Comparison of ENCODE assay signal across 14 mouse cellular contexts in genomic region chr6:108249918-108250225, GRCm38 (mm10). TPM values are rescaled to one million over a fixed set of nuclear protein-coding genes. Genes with fewer than 3 reads are reported as not detected.
DNase-seq lines count a peak whose midpoint lies in the region; ATAC-seq and TF ChIP-seq lines count a peak whose summit lies in the region.
"Had no signal": no experiment of that assay in that cellular context is flagged by ENCODE, and none has a peak within 500 bp of the region (broad histone marks: within the 10 kb centered on the region; RNA-seq: fewer than 3 reads in every experiment).

No protein-coding gene starts in this region.

- no peaks in the 10 kb centered on the region for H3K27me3 ChIP-seq in kidney, embryonic 16.5 days (ENCODE audit: insufficient read depth, low read length)
- H3K27me3 ChIP-seq in kidney, embryonic 15.5 days: no peaks in the 10 kb centered on the region
- H3K27me3 ChIP-seq in forebrain, embryonic 12.5 days: no peaks in the 10 kb centered on the region
- no peaks in the 10 kb centered on the region for H3K27me3 ChIP-seq in midbrain, embryonic 13.5 days
- no peaks in the 10 kb centered on the region for H3K27me3 ChIP-seq in liver, postnatal 0 days (ENCODE audit: insufficient read depth, low read length)
- no peaks in the 10 kb centered on the region for H3K27me3 ChIP-seq in kidney, embryonic 14.5 days (ENCODE audit: control insufficient read depth, insufficient read depth, low read length)
- H3K27me3 ChIP-seq: liver, embryonic 13.5 days; Patski had no signal

- no peak overlapping the region for H3K4me3 ChIP-seq in kidney, embryonic 16.5 days (ENCODE audit: low read length)
- no peak overlapping the region for H3K4me3 ChIP-seq in kidney, embryonic 15.5 days (replicated peaks)
- no peak overlapping the region for H3K4me3 ChIP-seq in forebrain, embryonic 12.5 days (replicated peaks)
- no peak overlapping the region for H3K4me3 ChIP-seq in midbrain, embryonic 13.5 days (replicated peaks)
- H3K4me3 ChIP-seq in liver, postnatal 0 days (ENCODE audit: low read depth, low read length): no peak overlapping the region
- H3K4me3 ChIP-seq in kidney, embryonic 14.5 days (ENCODE audit: low read length): no peak overlapping the region
- H3K4me3 ChIP-seq: heart, embryonic 10.5 days; liver, embryonic 13.5 days had no signal

- DNase-seq in brain, embryonic 14.5 days (ENCODE audit: low read depth): peak; percentile 71
- DNase-seq in liver, postnatal 0 days: no peak
- no peak for DNase-seq in thymus, adult 18-20 months
- DNase-seq: cerebellum, postnatal 14 days; kidney, postnatal 10 days; liver, embryonic 13.5 days had no signal

- no peak overlapping the region for H3K4me2 ChIP-seq in kidney, embryonic 16.5 days (replicated peaks; ENCODE audit: low read depth, low read length)
- H3K4me2 ChIP-seq in kidney, embryonic 15.5 days: no peak overlapping the region
- H3K4me2 ChIP-seq in forebrain, embryonic 12.5 days: no peak overlapping the region
- no peak overlapping the region for H3K4me2 ChIP-seq in midbrain, embryonic 13.5 days (replicated peaks)
- no peak overlapping the region for H3K4me2 ChIP-seq in liver, postnatal 0 days (ENCODE audit: low read depth, low read length)
- H3K4me2 ChIP-seq in kidney, embryonic 14.5 days (replicated peaks; ENCODE audit: low read depth, low read length): no peak overlapping the region
- H3K4me2 ChIP-seq: liver, embryonic 13.5 days had no signal

- 86% methylated on average over 3 of the region's 3 CpGs for WGBS in kidney, embryonic 16.5 days
- 82% methylated on average over 3 of the region's 3 CpGs for WGBS in kidney, embryonic 15.5 days
- 22% methylated on average over 3 of the region's 3 CpGs for WGBS in forebrain, embryonic 12.5 days
- 29% methylated on average over 3 of the region's 3 CpGs for WGBS in midbrain, embryonic 13.5 days
- WGBS in liver, postnatal 0 days (ENCODE audit: insufficient replicate concordance): 72% methylated on average over 3 of the region's 3 CpGs
- 86% methylated on average over 3 of the region's 3 CpGs for WGBS in kidney, embryonic 14.5 days

- H3K4me1 ChIP-seq in kidney, embryonic 16.5 days (ENCODE audit: insufficient read depth, low read length): peaks cover 50% of the 10 kb centered on the region
- H3K4me1 ChIP-seq in kidney, embryonic 15.5 days: peaks cover 40% of the 10 kb centered on the region
- H3K4me1 ChIP-seq in forebrain, embryonic 12.5 days: peaks cover 22% of the 10 kb centered on the region
- H3K4me1 ChIP-seq in midbrain, embryonic 13.5 days (replicated peaks): peaks cover 20% of the 10 kb centered on the region
- H3K4me1 ChIP-seq in liver, postnatal 0 days (ENCODE audit: insufficient read depth): peaks cover 8% of the 10 kb centered on the region; the same call in 1 of the 2 replicates
- H3K4me1 ChIP-seq in kidney, embryonic 14.5 days (ENCODE audit: control insufficient read depth, insufficient read depth, low read length): peaks cover 22% of the 10 kb centered on the region

- H3K9ac ChIP-seq in kidney, embryonic 16.5 days (replicated peaks; ENCODE audit: low read length): no peak overlapping the region
- H3K9ac ChIP-seq in kidney, embryonic 15.5 days: no peak overlapping the region
- no peak overlapping the region for H3K9ac ChIP-seq in forebrain, embryonic 12.5 days
- H3K9ac ChIP-seq in midbrain, embryonic 13.5 days (replicated peaks): no peak overlapping the region
- H3K9ac ChIP-seq in liver, postnatal 0 days (replicated peaks): no peak overlapping the region
- no peak overlapping the region for H3K9ac ChIP-seq in kidney, embryonic 14.5 days (ENCODE audit: low read depth, low read length)
- H3K9ac ChIP-seq: liver, embryonic 13.5 days had no signal

- no peak for ATAC-seq in kidney, embryonic 16.5 days (ENCODE audit: low FRiP score, low TSS enrichment)
- ATAC-seq in kidney, embryonic 15.5 days (replicated peaks; ENCODE audit: low FRiP score): no peak
- ATAC-seq in forebrain, embryonic 12.5 days (ENCODE audit: low FRiP score): no peak
- peak; percentile 41 for ATAC-seq in midbrain, embryonic 13.5 days
- ATAC-seq in liver, postnatal 0 days: no peak
- no peak for ATAC-seq in kidney, embryonic 14.5 days (ENCODE audit: low FRiP score, low TSS enrichment)

- no peaks in the 10 kb centered on the region for H3K36me3 ChIP-seq in kidney, embryonic 16.5 days (ENCODE audit: insufficient read depth, low read length)
- 0 out of 2 replicates have a peak, but pooled peaks cover under 1% of the 10 kb centered on the region for H3K36me3 ChIP-seq in kidney, embryonic 15.5 days
- H3K36me3 ChIP-seq in forebrain, embryonic 12.5 days (replicated peaks): no peaks in the 10 kb centered on the region
- H3K36me3 ChIP-seq in midbrain, embryonic 13.5 days: no peaks in the 10 kb centered on the region
- H3K36me3 ChIP-seq in liver, postnatal 0 days (replicated peaks; ENCODE audit: insufficient read depth, low read length): no peaks in the 10 kb centered on the region; the same call in none of the 2 replicates
- no peaks in the 10 kb centered on the region for H3K36me3 ChIP-seq in kidney, embryonic 14.5 days (ENCODE audit: control insufficient read depth, insufficient read depth, low read length)
- H3K36me3 ChIP-seq: liver, embryonic 13.5 days had no signal

- H3K9me3 ChIP-seq in kidney, embryonic 16.5 days (ENCODE audit: low read length): no peaks in the 10 kb centered on the region
- no peaks in the 10 kb centered on the region for H3K9me3 ChIP-seq in kidney, embryonic 15.5 days (replicated peaks)
- no peaks in the 10 kb centered on the region for H3K9me3 ChIP-seq in forebrain, embryonic 12.5 days
- H3K9me3 ChIP-seq in midbrain, embryonic 13.5 days: no peaks in the 10 kb centered on the region
- H3K9me3 ChIP-seq in liver, postnatal 0 days (ENCODE audit: low read length): no peaks in the 10 kb centered on the region
- H3K9me3 ChIP-seq in kidney, embryonic 14.5 days (ENCODE audit: control insufficient read depth, low read length): no peaks in the 10 kb centered on the region
- H3K9me3 ChIP-seq: heart, embryonic 10.5 days; liver, embryonic 13.5 days had no signal

- TF ChIP-seq EP300 in liver, postnatal 0 days (IDR thresholded peaks at IDR 0.05; ENCODE audit: low read depth): no peak

- no peak for TF ChIP-seq POLR2A in brain, embryonic 14.5 days (IDR thresholded peaks at IDR 0.05; ENCODE audit: borderline replicate concordance, extremely low read depth, insufficient read depth, insufficient read length, poor library complexity, severe bottlenecking)

- no peak for TF ChIP-seq CTCF in brain, embryonic 14.5 days (IDR thresholded peaks at IDR 0.05; ENCODE audit: borderline replicate concordance, extremely low read depth, insufficient read depth, insufficient read length)
- no peak for TF ChIP-seq CTCF in liver, postnatal 0 days (IDR thresholded peaks at IDR 0.05; ENCODE audit: low read depth)

- peak overlapping the region; percentile 22; the same call in 1 of the 2 replicates for H3K27ac ChIP-seq in kidney, embryonic 16.5 days (ENCODE audit: low read length)
- H3K27ac ChIP-seq in kidney, embryonic 15.5 days: no peak overlapping the region
- peak overlapping the region; percentile 27 for H3K27ac ChIP-seq in forebrain, embryonic 12.5 days
- 0 out of 2 replicates have a peak overlapping the region, but pooled peaks have one; percentile 21 for H3K27ac ChIP-seq in midbrain, embryonic 13.5 days
- no peak overlapping the region for H3K27ac ChIP-seq in liver, postnatal 0 days (ENCODE audit: low read depth)
- no peak overlapping the region for H3K27ac ChIP-seq in kidney, embryonic 14.5 days (ENCODE audit: low read depth, low read length)
- H3K27ac ChIP-seq: liver, embryonic 13.5 days; macrophage had no signal

RNA-seq across cellular contexts. Expression of gene Itpr1, which starts 37.0 kb away (rescaled TPM):
- 24.6 and 25.2 TPM in 2 replicates for polyA plus RNA-seq in kidney, embryonic 16.5 days (2015; fragmentation: Nextera tagmentation; extraction: Ambion mirVana)
- 18.6 and 19.4 TPM in 2 replicates for polyA plus RNA-seq in kidney, embryonic 15.5 days (2015; fragmentation: Nextera tagmentation; extraction: Ambion mirVana)
- 7.5 and 9.9 TPM in 2 replicates for polyA plus RNA-seq in brain, embryonic 14.5 days (2012; rRNA removed)
- polyA plus RNA-seq in forebrain, embryonic 12.5 days (2016; fragmentation: Nextera tagmentation; extraction: Ambion mirVana): 10.2 and 10.6 TPM in 2 replicates
- 2.9 and 4.8 TPM in 2 replicates for polyA plus RNA-seq in midbrain, embryonic 13.5 days (2015; fragmentation: Nextera tagmentation; extraction: Ambion mirVana)
- 2.8 and 2.9 TPM in 2 replicates for polyA plus RNA-seq in liver, postnatal 0 days (2015; fragmentation: Nextera tagmentation; extraction: Ambion mirVana)
- polyA plus RNA-seq in kidney, embryonic 14.5 days (2014; fragmentation: Nextera tagmentation; extraction: Ambion mirVana): 13.8 and 22.4 TPM in 2 replicates

Comparison
In these comparisons a context has a peak if more than half of its experiments do, and no peak if none do; other contexts are left out.
1. H3K27ac ChIP-seq: peak in kidney, embryonic 16.5 days (single experiment), forebrain, embryonic 12.5 days (single experiment) and midbrain, embryonic 13.5 days (single experiment); none in kidney, embryonic 15.5 days (single experiment), liver, postnatal 0 days (single experiment) and kidney, embryonic 14.5 days (single experiment).